Mouse (Mus musculus): ENCODE measurements around the gene Poln. TPM values are rescaled to one million over a fixed set of nuclear protein-coding genes. Genes with fewer than 3 reads are reported as not detected.

Gene Poln
- polyA plus RNA-seq, 2 experiments, result 0.32 to 0.57 TPM

- Histone ChIP-seq H3K27me3 (ENCODE audit: control insufficient read depth, insufficient read depth, low read length) (no peaks in the 10 kb centered on the region), H3K4me1 (replicated peaks; ENCODE audit: control insufficient read depth in 2 of 2, insufficient read depth in 2 of 2, low read length in 1 of 2) (no peaks in the 10 kb centered on the region), H3K36me3 (replicated peaks; ENCODE audit: control insufficient read depth, insufficient read depth, low read depth) (no peaks in the 10 kb centered on the region), H3K4me3 (ENCODE audit: insufficient read depth in 1 of 2, low read depth in 2 of 2, low read length in 2 of 2) (no peak overlapping the region), H3K9me3 (ENCODE audit: control insufficient read depth, low read length) (no peaks in the 10 kb centered on the region), H3K9ac (replicated peaks) (no peak overlapping the region), H3K4me2 (ENCODE audit: low read depth) (no peak overlapping the region), H3K27ac (no peak overlapping the region)
- 4% methylated on average over 1 of the region's 1 CpGs for WGBS (ENCODE audit: insufficient replicate concordance)
- TF ChIP-seq EP300 (IDR thresholded peaks at IDR 0.05; ENCODE audit: low read depth) (no peak), CTCF (IDR thresholded peaks at IDR 0.05; ENCODE audit: low read depth) (peak; percentile 96)
- ATAC-seq (ENCODE audit: insufficient read depth) (no peak), DNase-seq (ENCODE audit: low read depth in 3 of 3, low spot score in 3 of 3) (peak; percentile 43 to 51 (median 48))
Observed at GRCm38 (mm10) chr5:34210279-34210678, 41.0 kb upstream of the Poln start.

GRCm38 (mm10) chr5:34207503-34207902 is 38.3 kb upstream of the Poln start:
- no peak for ATAC-seq (ENCODE audit: insufficient read depth)
- Histone ChIP-seq H3K4me3 (ENCODE audit: insufficient read depth in 1 of 2, low read depth in 2 of 2, low read length in 2 of 2) (no peak overlapping the region), H3K9me3 (ENCODE audit: control insufficient read depth, low read length) (no peaks in the 10 kb centered on the region), H3K9ac (replicated peaks) (no peak overlapping the region), H3K4me1 (replicated peaks; ENCODE audit: control insufficient read depth in 2 of 2, insufficient read depth in 2 of 2, low read length in 1 of 2) (no peaks in the 10 kb centered on the region), H3K27ac (no peak overlapping the region), H3K4me2 (ENCODE audit: low read depth) (no peak overlapping the region), H3K36me3 (replicated peaks; ENCODE audit: control insufficient read depth, insufficient read depth, low read depth) (no peaks in the 10 kb centered on the region), H3K27me3 (ENCODE audit: control insufficient read depth, insufficient read depth, low read length) (no peaks in the 10 kb centered on the region)
- no peak for TF ChIP-seq CTCF (IDR thresholded peaks at IDR 0.05; ENCODE audit: low read depth)
- TF ChIP-seq EP300 (IDR thresholded peaks at IDR 0.05; ENCODE audit: low read depth), result no peak
- 35% methylated on average over 3 of the region's 3 CpGs for WGBS (ENCODE audit: insufficient replicate concordance)
- no peak for DNase-seq (ENCODE audit: low read depth in 3 of 3, low spot score in 3 of 3)

GRCm38 (mm10) chr5:34205788-34206187 is 36.5 kb upstream of the Poln start:
- whole genome bisulfite sequencing (ENCODE audit: insufficient replicate concordance), result 19% methylated on average over 2 of the region's 2 CpGs
- no peak overlapping the region for H3K9ac ChIP-seq (replicated peaks)
- H3K4me3 ChIP-seq (ENCODE audit: insufficient read depth in 1 of 2, low read depth in 2 of 2, low read length in 2 of 2), result no peak overlapping the region
- no peaks in the 10 kb centered on the region for H3K36me3 ChIP-seq (replicated peaks; ENCODE audit: control insufficient read depth, insufficient read depth, low read depth)
- no peak overlapping the region for H3K27ac ChIP-seq
- no peaks in the 10 kb centered on the region for H3K9me3 ChIP-seq (ENCODE audit: control insufficient read depth, low read length)
- H3K4me1 ChIP-seq (replicated peaks; ENCODE audit: control insufficient read depth in 2 of 2, insufficient read depth in 2 of 2, low read length in 1 of 2), result no peaks in the 10 kb centered on the region
- no peak for DNase-seq (ENCODE audit: low read depth in 3 of 3, low spot score in 3 of 3)
- no peak for ATAC-seq (ENCODE audit: insufficient read depth)
- TF ChIP-seq EP300 (IDR thresholded peaks at IDR 0.05; ENCODE audit: low read depth) (no peak), CTCF (IDR thresholded peaks at IDR 0.05; ENCODE audit: low read depth) (no peak)
- H3K4me2 ChIP-seq (ENCODE audit: low read depth), result no peak overlapping the region
- no peaks in the 10 kb centered on the region for H3K27me3 ChIP-seq (ENCODE audit: control insufficient read depth, insufficient read depth, low read length)

GRCm38 (mm10) chr5:34204911-34205310 is 35.7 kb upstream of the Poln start:
- 53% methylated on average over 2 of the region's 2 CpGs for WGBS (ENCODE audit: insufficient replicate concordance)
- Histone ChIP-seq H3K27ac (no peak overlapping the region), H3K4me1 (replicated peaks; ENCODE audit: control insufficient read depth in 2 of 2, insufficient read depth in 2 of 2, low read length in 1 of 2) (no peaks in the 10 kb centered on the region), H3K9me3 (ENCODE audit: control insufficient read depth, low read length) (no peaks in the 10 kb centered on the region), H3K4me2 (ENCODE audit: low read depth) (no peak overlapping the region), H3K36me3 (replicated peaks; ENCODE audit: control insufficient read depth, insufficient read depth, low read depth) (no peaks in the 10 kb centered on the region), H3K4me3 (ENCODE audit: insufficient read depth in 1 of 2, low read depth in 2 of 2, low read length in 2 of 2) (no peak overlapping the region), H3K27me3 (ENCODE audit: control insufficient read depth, insufficient read depth, low read length) (no peaks in the 10 kb centered on the region), H3K9ac (replicated peaks) (no peak overlapping the region)
- no peak for DNase-seq (ENCODE audit: low read depth in 3 of 3, low spot score in 3 of 3)
- TF ChIP-seq CTCF (IDR thresholded peaks at IDR 0.05; ENCODE audit: low read depth) (no peak), EP300 (IDR thresholded peaks at IDR 0.05; ENCODE audit: low read depth) (no peak)
- no peak for ATAC-seq (ENCODE audit: insufficient read depth)

- H3K9me3 ChIP-seq (ENCODE audit: control insufficient read depth, low read length), result no peaks in the 10 kb centered on the region
- no peak for TF ChIP-seq CTCF (IDR thresholded peaks at IDR 0.05; ENCODE audit: low read depth)
- no peak for TF ChIP-seq EP300 (IDR thresholded peaks at IDR 0.05; ENCODE audit: low read depth)
- H3K27ac ChIP-seq, result no peak overlapping the region
- no peak overlapping the region for H3K9ac ChIP-seq (replicated peaks)
- H3K4me1 ChIP-seq (replicated peaks; ENCODE audit: control insufficient read depth in 2 of 2, insufficient read depth in 2 of 2, low read length in 1 of 2), result no peaks in the 10 kb centered on the region
- DNase-seq (ENCODE audit: low read depth in 3 of 3, low spot score in 3 of 3) (no peak), ATAC-seq (ENCODE audit: insufficient read depth) (no peak)
- WGBS (ENCODE audit: insufficient replicate concordance), result 68% methylated on average over 4 of the region's 4 CpGs
- H3K36me3 ChIP-seq (replicated peaks; ENCODE audit: control insufficient read depth, insufficient read depth, low read depth), result no peaks in the 10 kb centered on the region
- H3K27me3 ChIP-seq (ENCODE audit: control insufficient read depth, insufficient read depth, low read length), result no peaks in the 10 kb centered on the region
- no peak overlapping the region for H3K4me3 ChIP-seq (ENCODE audit: insufficient read depth in 1 of 2, low read depth in 2 of 2, low read length in 2 of 2)
- no peak overlapping the region for H3K4me2 ChIP-seq (ENCODE audit: low read depth)
Observed at GRCm38 (mm10) chr5:34202006-34202405, 32.8 kb upstream of the Poln start.

All from liver, embryonic 14.5 days (tissue).